Mouse (Mus musculus) stomach, postnatal 0 days (tissue): Measurements from ENCODE around the gene Pced1b. TPM values are rescaled to one million over a fixed set of nuclear protein-coding genes. Genes with fewer than 3 reads are reported as not detected.

Experiments used
- ATAC-seq: fragments of 200-750 bp; cut with Nextera tagmentation; 2 replicates; pipeline ENCODE4 v1.8.0; 2017; ENCODE audit not compliant: low FRiP score, low TSS enrichment
- DNase-seq: peaks from one replicate; pipeline ENCODE4 v3.0.0-alpha.2; 2016; ENCODE audit warnings: low spot score
- H3K27ac ChIP-seq: fragments of 300-500 bp; sonication (generic); replicated peaks from 2 replicates; pipeline ENCODE4 v1.5.1; 2014; ENCODE audit warnings: mild to moderate bottlenecking, control low read depth
- H3K27me3 ChIP-seq: fragments of 300-500 bp; sonication (generic); 2 replicates; pipeline ENCODE4 v1.6.1; 2014; ENCODE audit warnings: low read length; ENCODE audit not compliant: control insufficient read depth, insufficient read depth
- H3K36me3 ChIP-seq: fragments of 300-500 bp; sonication (generic); 2 replicates; pipeline ENCODE4 v1.6.1; 2014; ENCODE audit warnings: low read length, mixed read lengths; ENCODE audit not compliant: control insufficient read depth, insufficient read depth
- H3K4me1 ChIP-seq: fragments of 300-500 bp; sonication (generic); replicated peaks from 2 replicates; pipeline ENCODE4 v1.6.1; 2014; ENCODE audit warnings: antibody characterized with exemption; ENCODE audit not compliant: control insufficient read depth, insufficient read depth
- H3K4me2 ChIP-seq: fragments of 300-500 bp; sonication (generic); replicated peaks from 2 replicates; pipeline ENCODE4 v1.6.1; 2014; ENCODE audit warnings: low read depth, mild to moderate bottlenecking, control low read depth, moderate library complexity
- H3K4me3 ChIP-seq: fragments of 300-500 bp; sonication (generic); 2 replicates; pipeline ENCODE4 v1.5.1; 2014; ENCODE audit warnings: low read depth, low read length, control low read depth
- H3K9ac ChIP-seq: fragments of 300-500 bp; sonication (generic); 2 replicates; pipeline ENCODE4 v1.6.1; 2014; ENCODE audit warnings: mild to moderate bottlenecking, low read length, control low read depth, mixed read lengths
- H3K9me3 ChIP-seq: fragments of 300-500 bp; sonication (generic); 2 replicates; pipeline ENCODE4 v1.6.1; 2016; ENCODE audit warnings: low read length; ENCODE audit not compliant: control insufficient read depth
- CTCF ChIP-seq: IDR thresholded peaks from 2 replicates; pipeline ENCODE4 v1.5.1; 2016; ENCODE audit warnings: antibody characterized with exemption, low read depth, mild to moderate bottlenecking, moderate library complexity
- EP300 ChIP-seq: optimal IDR thresholded peaks from 2 replicates; pipeline ENCODE3; 2016; ENCODE audit warnings: antibody characterized with exemption
- WGBS: fragments of 180-500 bp; shearing (Covaris S2); extraction: QIAGEN DNeasy Blood & Tissue Kit; methylation state at CpG from one replicate; pipeline ENCODE4 v1.1.7; 2014; 5-methylcytosine and 5-hydroxymethylcytosine counted together
- polyA plus RNA-seq: library from polyadenylated mRNA; unstranded; fragments of >200 nt; fragmentation: Nextera tagmentation; extraction: Ambion mirVana; gene quantifications from 2 replicates; pipeline ENCODE4 v1.2.1, GENCODE M21; 2015

Pced1b gene
- polyA plus RNA-seq, 1 experiment from 2014 or later, result 1.6 TPM

GRCm38 (mm10) chr15:97324311-97324710 is 77.4 kb downstream of the Pced1b start:
- Histone ChIP-seq H3K36me3 (no peaks in the 10 kb centered on the region; the same call in 1 of the 2 replicates), H3K4me2 (no peak overlapping the region), H3K4me3 (no peak overlapping the region), H3K27me3 (no peaks in the 10 kb centered on the region), H3K9me3 (0 out of 2 replicates have a peak, but pooled peaks cover 2% of the 10 kb centered on the region), H3K9ac (no peak overlapping the region), H3K27ac (no peak overlapping the region), H3K4me1 (no peaks in the 10 kb centered on the region)
- TF ChIP-seq CTCF (no peak), EP300 (no peak)
- no peak for ATAC-seq
- WGBS, result 61% methylated on average over 9 of the region's 9 CpGs
- DNase-seq, result no peak

GRCm38 (mm10) chr15:97327500-97328081 is 80.7 kb downstream of the Pced1b start:
- TF ChIP-seq CTCF (peak; percentile 71), EP300 (no peak)
- 74% methylated on average over 18 of the region's 18 CpGs for WGBS
- DNase-seq (peak; percentile 28), ATAC-seq (no peak)
- Histone ChIP-seq H3K4me1 (no peaks in the 10 kb centered on the region), H3K36me3 (no peaks in the 10 kb centered on the region; the same call in 1 of the 2 replicates), H3K4me2 (no peak overlapping the region), H3K27me3 (no peaks in the 10 kb centered on the region), H3K4me3 (no peak overlapping the region), H3K27ac (no peak overlapping the region), H3K9me3 (0 out of 2 replicates have a peak, but pooled peaks cover 2% of the 10 kb centered on the region), H3K9ac (no peak overlapping the region)

- ATAC-seq, result no peak
- no peak overlapping the region for H3K27ac ChIP-seq
- TF ChIP-seq EP300 (no peak), CTCF (no peak)
- 74% methylated on average over 9 of the region's 9 CpGs for WGBS
- no peak overlapping the region for H3K9ac ChIP-seq
- H3K4me1 ChIP-seq, result no peaks in the 10 kb centered on the region
- H3K4me2 ChIP-seq, result no peak overlapping the region
- no peaks in the 10 kb centered on the region for H3K27me3 ChIP-seq
- DNase-seq, result no peak
- no peaks in the 10 kb centered on the region for H3K36me3 ChIP-seq
- H3K9me3 ChIP-seq, result 0 out of 2 replicates have a peak, but pooled peaks cover under 1% of the 10 kb centered on the region
- no peak overlapping the region for H3K4me3 ChIP-seq
Measured at GRCm38 (mm10) chr15:97332582-97332981, 85.7 kb downstream of the Pced1b start.

- ATAC-seq (no peak), DNase-seq (peak; percentile 37)
- no peak overlapping the region; the same call in 1 of the 2 replicates for H3K9ac ChIP-seq
- no peak for TF ChIP-seq CTCF
- no peak for TF ChIP-seq EP300
- H3K27ac ChIP-seq, result no peak overlapping the region
- H3K27me3 ChIP-seq, result no peaks in the 10 kb centered on the region
- no peaks in the 10 kb centered on the region for H3K36me3 ChIP-seq
- no peaks in the 10 kb centered on the region for H3K4me1 ChIP-seq
- H3K4me3 ChIP-seq, result peak overlapping the region; percentile 15; the same call in 1 of the 2 replicates
- no peaks in the 10 kb centered on the region for H3K9me3 ChIP-seq
- H3K4me2 ChIP-seq, result peak overlapping the region; percentile 38
- WGBS, result 32% methylated on average over 14 of the region's 14 CpGs
Measured at GRCm38 (mm10) chr15:97337636-97338352, 90.9 kb downstream of the Pced1b start.

GRCm38 (mm10) chr15:97338377-97339060 is 91.6 kb downstream of the Pced1b start:
- 18% methylated on average over 17 of the region's 17 CpGs for WGBS
- no peak for DNase-seq
- Histone ChIP-seq H3K9me3 (no peaks in the 10 kb centered on the region), H3K4me1 (no peaks in the 10 kb centered on the region), H3K4me3 (peak overlapping the region; percentile 15; the same call in 1 of the 2 replicates), H3K4me2 (peak overlapping the region; percentile 38), H3K27me3 (no peaks in the 10 kb centered on the region), H3K27ac (no peak overlapping the region), H3K36me3 (no peaks in the 10 kb centered on the region), H3K9ac (peak overlapping the region; percentile 13; the same call in 1 of the 2 replicates)
- no peak for ATAC-seq
- no peak for TF ChIP-seq EP300
- no peak for TF ChIP-seq CTCF
